Mouse (Mus musculus): ENCODE results near the gene Pagr1b.

DNA sequence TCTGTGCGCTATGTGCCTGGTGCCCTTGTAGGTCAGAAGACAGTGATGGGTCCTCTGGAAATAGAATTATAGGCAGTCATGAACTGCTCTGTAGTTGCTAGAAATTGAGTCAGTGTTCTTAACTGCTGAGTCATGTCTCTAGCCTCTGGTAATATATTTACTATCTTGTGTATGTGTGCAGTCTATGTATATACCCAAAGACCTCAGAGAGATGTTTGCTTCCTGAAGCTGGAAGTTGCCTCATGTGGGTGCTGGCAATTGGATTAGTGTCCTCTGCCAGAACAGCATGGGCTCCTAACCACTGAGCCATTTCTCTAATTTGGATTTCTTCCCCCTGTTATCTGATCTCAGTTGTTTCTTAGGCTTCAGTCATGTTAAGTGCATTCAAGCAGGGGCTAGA is 13.9 kb upstream of the Pagr1b start:
- TF ChIP-seq CTCF (IDR thresholded peaks at IDR 0.05) (no peak), POLR2A (IDR thresholded peaks at IDR 0.05; ENCODE audit: insufficient read depth, low read depth, low read length) (no peak)

Measured in heart, adult 2 months (tissue).